Mouse (Mus musculus): ENCODE data around the gene Naxe. TPM values are rescaled to one million over a fixed set of nuclear protein-coding genes. Genes with fewer than 3 reads are reported as not detected.
A peak's percentile ranks its signal among the peaks of the same experiment; 100 is the strongest.

Naxe gene
- polyA plus RNA-seq, 1 experiment = 117 TPM

GRCm38 (mm10) chr3:88027434-88028186, 30.7 kb downstream of the Naxe start, which contains the start of gene Hapln2:
Gene Hapln2 (minus strand): TSS chr3:88027583.
- H3K4me1 ChIP-seq (ENCODE audit: control insufficient read depth, insufficient read depth, low read length) = peaks cover 6% of the 10 kb centered on the region; the same call in 1 of the 2 replicates
- no peak for DNase-seq
- WGBS = 55% methylated on average over 5 of the region's 5 CpGs
- TF ChIP-seq POLR2A (IDR thresholded peaks at IDR 0.05; ENCODE audit: borderline replicate concordance, extremely low read depth, low read depth, low read length) = no peak
- peak; percentile 15; the same call in 1 of the 2 replicates for TF ChIP-seq CTCF (IDR thresholded peaks at IDR 0.05; ENCODE audit: insufficient read depth, low read length)
- no peak within 1 kb of the TSS for H3K4me3 ChIP-seq (replicated peaks; ENCODE audit: extremely low read depth, low read depth, low read length)

GRCm38 (mm10) chr3:88026823-88027222, 31.5 kb downstream of the Naxe start:
- TF ChIP-seq POLR2A (IDR thresholded peaks at IDR 0.05; ENCODE audit: borderline replicate concordance, extremely low read depth, low read depth, low read length) (no peak), CTCF (IDR thresholded peaks at IDR 0.05; ENCODE audit: insufficient read depth, low read length) (no peak)
- Histone ChIP-seq H3K4me3 (replicated peaks; ENCODE audit: extremely low read depth, low read depth, low read length) (no peak overlapping the region), H3K4me1 (ENCODE audit: control insufficient read depth, insufficient read depth, low read length) (peaks cover 9% of the 10 kb centered on the region; the same call in 1 of the 2 replicates)
- 57% methylated on average over 7 of the region's 7 CpGs for WGBS
- no peak for DNase-seq

- peaks cover 9% of the 10 kb centered on the region; the same call in 1 of the 2 replicates for H3K4me1 ChIP-seq (ENCODE audit: control insufficient read depth, insufficient read depth, low read length)
- no peak for DNase-seq
- WGBS = under 1% methylated on average over 81 of the region's 81 CpGs
- TF ChIP-seq CTCF (IDR thresholded peaks at IDR 0.05; ENCODE audit: insufficient read depth, low read length) (no peak), POLR2A (IDR thresholded peaks at IDR 0.05; ENCODE audit: borderline replicate concordance, extremely low read depth, low read depth, low read length) (no peak)
- H3K4me3 ChIP-seq (replicated peaks; ENCODE audit: extremely low read depth, low read depth, low read length) = peak overlapping the region; percentile 55
Measured at GRCm38 (mm10) chr3:88023192-88024074, 34.9 kb downstream of the Naxe start.

GRCm38 (mm10) chr3:88022322-88023191, 35.7 kb downstream of the Naxe start:
- peak; percentile 94 for DNase-seq
- 3% methylated on average over 66 of the region's 66 CpGs for WGBS
- H3K4me1 ChIP-seq (ENCODE audit: control insufficient read depth, insufficient read depth, low read length) = peaks cover 9% of the 10 kb centered on the region; the same call in 1 of the 2 replicates
- peak overlapping the region; percentile 55 for H3K4me3 ChIP-seq (replicated peaks; ENCODE audit: extremely low read depth, low read depth, low read length)
- TF ChIP-seq CTCF (IDR thresholded peaks at IDR 0.05; ENCODE audit: insufficient read depth, low read length) (no peak), POLR2A (IDR thresholded peaks at IDR 0.05; ENCODE audit: borderline replicate concordance, extremely low read depth, low read depth, low read length) (peak; percentile 15; the same call in 1 of the 2 replicates)

GRCm38 (mm10) chr3:88010634-88011265, 47.5 kb downstream of the Naxe start:
- no peak for DNase-seq
- TF ChIP-seq POLR2A (IDR thresholded peaks at IDR 0.05; ENCODE audit: borderline replicate concordance, extremely low read depth, low read depth, low read length) (no peak), CTCF (IDR thresholded peaks at IDR 0.05; ENCODE audit: insufficient read depth, low read length) (peak; percentile 55)
- Histone ChIP-seq H3K4me1 (ENCODE audit: control insufficient read depth, insufficient read depth, low read length) (no peaks in the 10 kb centered on the region), H3K4me3 (replicated peaks; ENCODE audit: extremely low read depth, low read depth, low read length) (no peak overlapping the region)
- WGBS = 11% methylated on average over 6 of the region's 6 CpGs

Other genes with a start within 250 kb of the Naxe start
- gene Pear1, start 234.2 kb downstream of the Naxe start, polyA plus RNA-seq (2012; rRNA removed) = 87.2 and 112 TPM in 2 replicates
- gene Sh2d2a, start 211.7 kb downstream of the Naxe start, polyA plus RNA-seq (2012; rRNA removed) = 2.6 and 2.8 TPM in 2 replicates
- gene Prcc, start 172.9 kb downstream of the Naxe start, polyA plus RNA-seq (2012; rRNA removed) = 26.2 and 30.7 TPM in 2 replicates
- 51.6 and 82.6 TPM in 2 replicates for gene Hdgf, start 152.2 kb downstream of the Naxe start, polyA plus RNA-seq (2012; rRNA removed)
- gene Mrpl24, start 139.0 kb downstream of the Naxe start, polyA plus RNA-seq (2012; rRNA removed) = 26.7 and 45.8 TPM in 2 replicates
- 10.7 and 12.8 TPM in 2 replicates for gene Isg20l2, start 128.2 kb downstream of the Naxe start, polyA plus RNA-seq (2012; rRNA removed)
- gene Rrnad1, start 127.8 kb downstream of the Naxe start, polyA plus RNA-seq (2012; rRNA removed) = 28.3 and 29.7 TPM in 2 replicates
- 15.1 TPM in 1 of 2 replicates, not detected in the other for gene Crabp2, start 109.8 kb downstream of the Naxe start, polyA plus RNA-seq (2012; rRNA removed)
- 26.4 and 31.4 TPM in 2 replicates for gene Nes, start 87.4 kb downstream of the Naxe start, polyA plus RNA-seq (2012; rRNA removed)
- 7.2 and 8.3 TPM in 2 replicates for gene Bcan, start 58.3 kb downstream of the Naxe start, polyA plus RNA-seq (2012; rRNA removed)
- 0.06 and 0.37 TPM in 2 replicates for gene Hapln2, start 30.9 kb downstream of the Naxe start, polyA plus RNA-seq (2012; rRNA removed)
- 5.7 and 7.2 TPM in 2 replicates for gene Gpatch4, start 15.4 kb downstream of the Naxe start, polyA plus RNA-seq (2012; rRNA removed)
- not detected in 2 replicates for gene Ttc24, start 19.8 kb upstream of the Naxe start, polyA plus RNA-seq (2012; rRNA removed)
- 1.8 and 2.5 TPM in 2 replicates for gene Iqgap3, start 23.5 kb upstream of the Naxe start, polyA plus RNA-seq (2012; rRNA removed)
- gene Mef2d, start 83.9 kb upstream of the Naxe start, polyA plus RNA-seq (2012; rRNA removed) = 87.0 and 94.3 TPM in 2 replicates
- gene Rhbg, start 196.2 kb upstream of the Naxe start, polyA plus RNA-seq (2012; rRNA removed) = 8.2 and 14.5 TPM in 2 replicates
- 0.40 and 0.49 TPM in 2 replicates for gene Gm38392, start 228.7 kb upstream of the Naxe start, polyA plus RNA-seq (2012; rRNA removed)
- gene Tsacc, start 238.5 kb upstream of the Naxe start, polyA plus RNA-seq (2012; rRNA removed) = 2.1 and 3.3 TPM in 2 replicates
- 59.5 and 77.6 TPM in 2 replicates for gene Cct3, start 238.6 kb upstream of the Naxe start, polyA plus RNA-seq (2012; rRNA removed)

Measured in lung, adult 2 months (tissue).